Mouse (Mus musculus): ENCODE measurements around the gene Def6.

Def6 gene

GRCm38 (mm10) chr17:28263181-28263894 is 55.8 kb downstream of the Def6 start:
- no peak for DNase-seq (ENCODE audit: low read depth, low spot score)
- Histone ChIP-seq H3K27me3 (ENCODE audit: control insufficient read depth, insufficient read depth, low read length, poor library complexity, severe bottlenecking) (no peaks in the 10 kb centered on the region), H3K36me3 (ENCODE audit: control insufficient read depth, insufficient read depth, low read length, poor library complexity, severe bottlenecking) (no peaks in the 10 kb centered on the region; the same call in 1 of the 2 replicates)

DNA sequence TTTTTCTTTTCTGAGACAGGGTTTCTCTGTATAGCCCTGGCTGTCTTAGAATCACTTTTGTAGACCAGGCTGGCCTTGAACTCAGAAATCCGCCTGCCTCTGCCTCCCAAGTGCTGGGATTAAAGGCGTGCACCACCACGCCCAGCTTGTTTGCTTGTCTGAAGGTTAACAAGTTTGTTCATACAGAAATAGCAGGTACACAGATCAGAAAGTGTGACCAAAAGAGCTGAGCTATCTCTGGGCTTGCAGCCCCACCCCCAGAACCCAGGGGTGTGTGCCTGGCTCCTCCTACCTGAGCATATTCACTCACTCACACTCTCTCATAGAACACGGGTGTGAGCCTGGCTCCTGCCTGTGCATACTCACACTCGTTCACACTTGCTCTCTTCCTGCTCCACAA is 59.7 kb downstream of the Def6 start:
- no peak for DNase-seq (ENCODE audit: low read depth, low spot score)
- no peaks in the 10 kb centered on the region for H3K27me3 ChIP-seq (ENCODE audit: control insufficient read depth, insufficient read depth, low read length, poor library complexity, severe bottlenecking)
- no peaks in the 10 kb centered on the region; the same call in 1 of the 2 replicates for H3K36me3 ChIP-seq (ENCODE audit: control insufficient read depth, insufficient read depth, low read length, poor library complexity, severe bottlenecking)

- H3K27me3 ChIP-seq (ENCODE audit: control insufficient read depth, insufficient read depth, low read length, poor library complexity, severe bottlenecking) = no peaks in the 10 kb centered on the region
- no peaks in the 10 kb centered on the region for H3K36me3 ChIP-seq (ENCODE audit: control insufficient read depth, insufficient read depth, low read length, poor library complexity, severe bottlenecking)
- no peak for DNase-seq (ENCODE audit: low read depth, low spot score)
Observed at GRCm38 (mm10) chr17:28270165-28270564, 62.6 kb downstream of the Def6 start.

- no peaks in the 10 kb centered on the region for H3K27me3 ChIP-seq (ENCODE audit: control insufficient read depth, insufficient read depth, low read length, poor library complexity, severe bottlenecking)
- no peak for DNase-seq (ENCODE audit: low read depth, low spot score)
- no peaks in the 10 kb centered on the region for H3K36me3 ChIP-seq (ENCODE audit: control insufficient read depth, insufficient read depth, low read length, poor library complexity, severe bottlenecking)
Observed at GRCm38 (mm10) chr17:28271537-28272266, 64.1 kb downstream of the Def6 start.

GRCm38 (mm10) chr17:28272281-28272680 is 64.7 kb downstream of the Def6 start:
- no peaks in the 10 kb centered on the region for H3K27me3 ChIP-seq (ENCODE audit: control insufficient read depth, insufficient read depth, low read length, poor library complexity, severe bottlenecking)
- H3K36me3 ChIP-seq (ENCODE audit: control insufficient read depth, insufficient read depth, low read length, poor library complexity, severe bottlenecking) = no peaks in the 10 kb centered on the region
- no peak for DNase-seq (ENCODE audit: low read depth, low spot score)

GRCm38 (mm10) chr17:28272837-28273236 is 65.3 kb downstream of the Def6 start:
- no peak for DNase-seq (ENCODE audit: low read depth, low spot score)
- no peaks in the 10 kb centered on the region for H3K27me3 ChIP-seq (ENCODE audit: control insufficient read depth, insufficient read depth, low read length, poor library complexity, severe bottlenecking)
- no peaks in the 10 kb centered on the region for H3K36me3 ChIP-seq (ENCODE audit: control insufficient read depth, insufficient read depth, low read length, poor library complexity, severe bottlenecking)

DNA sequence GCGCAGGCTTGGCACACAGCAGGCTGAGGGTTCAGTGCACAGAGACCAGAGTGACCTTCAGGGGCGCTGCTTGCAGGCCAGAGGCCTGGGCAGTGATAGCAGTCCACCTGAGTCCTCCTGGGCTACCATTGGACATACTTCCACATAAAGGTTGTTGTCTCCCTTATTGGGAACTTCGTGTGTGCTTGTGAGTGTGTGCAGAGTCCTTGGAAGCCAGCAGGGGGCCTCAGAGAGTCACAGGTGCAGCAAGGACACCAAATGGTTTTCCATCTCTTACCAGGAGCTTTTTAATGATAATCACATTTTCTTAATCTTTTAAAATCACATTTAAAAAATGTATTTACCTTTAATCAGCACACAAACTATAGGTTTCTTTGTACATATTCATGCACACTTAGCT is 67.2 kb downstream of the Def6 start:
- Histone ChIP-seq H3K36me3 (ENCODE audit: control insufficient read depth, insufficient read depth, low read length, poor library complexity, severe bottlenecking) (no peaks in the 10 kb centered on the region), H3K27me3 (ENCODE audit: control insufficient read depth, insufficient read depth, low read length, poor library complexity, severe bottlenecking) (no peaks in the 10 kb centered on the region)
- peak; percentile 38 for DNase-seq (ENCODE audit: low read depth, low spot score)

DNA sequence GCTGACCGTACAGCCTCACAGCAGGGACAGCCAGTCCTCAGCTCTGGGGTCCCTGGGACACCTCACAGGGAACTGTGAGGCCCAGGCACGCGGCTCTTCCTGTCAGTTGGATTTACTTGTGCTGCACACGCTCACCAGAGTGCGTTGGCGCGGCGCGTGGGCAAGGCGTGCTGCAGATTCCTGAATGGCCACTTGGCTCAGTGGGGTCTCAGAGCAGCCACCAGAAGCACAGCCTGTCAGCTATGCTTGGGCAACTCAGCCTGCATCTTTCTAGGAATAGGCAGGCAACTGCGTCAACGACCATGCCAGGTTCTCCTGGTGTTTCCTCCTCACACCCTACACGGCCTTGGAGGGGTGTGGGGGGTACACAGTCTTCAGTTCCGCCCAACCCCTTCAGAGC is 69.6 kb downstream of the Def6 start:
- H3K36me3 ChIP-seq (ENCODE audit: control insufficient read depth, insufficient read depth, low read length, poor library complexity, severe bottlenecking) = no peaks in the 10 kb centered on the region
- H3K27me3 ChIP-seq (ENCODE audit: control insufficient read depth, insufficient read depth, low read length, poor library complexity, severe bottlenecking) = no peaks in the 10 kb centered on the region
- DNase-seq (ENCODE audit: low read depth, low spot score) = no peak

GRCm38 (mm10) chr17:28277721-28278120 is 70.1 kb downstream of the Def6 start:
- no peaks in the 10 kb centered on the region for H3K36me3 ChIP-seq (ENCODE audit: control insufficient read depth, insufficient read depth, low read length, poor library complexity, severe bottlenecking)
- no peak for DNase-seq (ENCODE audit: low read depth, low spot score)
- no peaks in the 10 kb centered on the region for H3K27me3 ChIP-seq (ENCODE audit: control insufficient read depth, insufficient read depth, low read length, poor library complexity, severe bottlenecking)

DNA sequence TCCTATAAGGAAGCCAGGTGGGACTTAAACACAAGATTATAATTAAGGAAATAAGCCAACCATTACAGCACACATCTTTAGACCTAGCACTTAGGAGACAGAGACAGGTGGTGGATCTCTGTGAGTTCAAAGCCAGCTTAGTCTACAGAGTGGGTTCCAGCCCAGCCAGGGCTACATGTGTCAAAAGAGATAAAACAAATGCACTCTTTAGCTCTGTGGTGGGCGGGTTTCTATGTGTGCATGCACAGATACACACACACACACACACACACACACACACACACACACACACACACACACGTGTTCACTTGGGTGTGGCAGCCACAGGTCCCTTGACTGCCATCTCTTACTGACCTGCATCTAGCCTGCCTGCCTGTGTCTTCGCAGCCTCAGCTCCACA is 70.6 kb downstream of the Def6 start:
- Histone ChIP-seq H3K36me3 (ENCODE audit: control insufficient read depth, insufficient read depth, low read length, poor library complexity, severe bottlenecking) (no peaks in the 10 kb centered on the region), H3K27me3 (ENCODE audit: control insufficient read depth, insufficient read depth, low read length, poor library complexity, severe bottlenecking) (no peaks in the 10 kb centered on the region)
- no peak for DNase-seq (ENCODE audit: low read depth, low spot score)
